Mouse (Mus musculus) MEL (cell line): ENCODE results near the gene Eif4g1. TPM values are rescaled to one million over a fixed set of nuclear protein-coding genes. Genes with fewer than 3 reads are reported as not detected.

Experiments
- DNase-seq: peaks from one replicate; pipeline ENCODE4 v3.0.0; 2011; ENCODE audit warnings: low read depth, low spot score
- H3K27ac ChIP-seq: 2 replicates; pipeline ENCODE4 v1.5.1; 2012; ENCODE audit warnings: low read depth, mild to moderate bottlenecking, control low read depth, low read length, moderate library complexity; ENCODE audit not compliant: control insufficient read depth
- H3K27me3 ChIP-seq, 2 experiments: fragments of 150-350 bp in 1 of 2; sonication (generic) in 1 of 2; 2 replicates each; pipeline ENCODE4 v1.6.1; 2012; ENCODE audit warnings: low read length in 2 of 2, mild to moderate bottlenecking in 2 of 2, improper control_type of control experiment in 1 of 2, moderate library complexity in 1 of 2; ENCODE audit not compliant: insufficient read depth in 2 of 2, control insufficient read depth in 1 of 2
- H3K36me3 ChIP-seq, 2 experiments: 2 replicates each; pipeline ENCODE4 v1.6.1; 2012 to 2014; ENCODE audit warnings: low read length in 2 of 2, improper control_type of control experiment in 1 of 2, inconsistent platforms in 1 of 2, mild to moderate bottlenecking in 1 of 2; ENCODE audit not compliant: insufficient read depth in 2 of 2, control insufficient read depth in 1 of 2
- H3K4me1 ChIP-seq, 2 experiments: fragments of 150-350 bp in 1 of 2; sonication (generic) in 1 of 2; 2 replicates each; pipeline ENCODE4 v1.6.1; 2012; ENCODE audit warnings: low read length in 2 of 2, improper control_type of control experiment in 1 of 2, mild to moderate bottlenecking in 1 of 2; ENCODE audit not compliant: insufficient read depth in 2 of 2, control insufficient read depth in 1 of 2
- H3K4me3 ChIP-seq, 2 experiments: fragments of 150-350 bp in 1 of 2; sonication (generic) in 1 of 2; 2 replicates each; pipeline ENCODE4 v1.5.1; 2012; ENCODE audit warnings: low read depth in 2 of 2, low read length in 2 of 2, mild to moderate bottlenecking in 2 of 2, moderate library complexity in 2 of 2, control low read depth in 1 of 2, improper control_type of control experiment in 1 of 2; ENCODE audit not compliant: control insufficient read depth in 1 of 2, insufficient read depth in 1 of 2
- H3K79me2 ChIP-seq: 2 replicates; pipeline ENCODE4 v1.6.1; 2012; ENCODE audit warnings: mild to moderate bottlenecking, low read length, moderate library complexity; ENCODE audit not compliant: control insufficient read depth, poor library complexity, insufficient read depth
- H3K9ac ChIP-seq: 2 replicates; pipeline ENCODE4 v1.6.1; 2012; ENCODE audit warnings: low read depth, mild to moderate bottlenecking, control low read depth, low read length, moderate library complexity; ENCODE audit not compliant: control insufficient read depth, poor library complexity, severe bottlenecking
- H3K9me3 ChIP-seq: fragments of 150-350 bp; sonication (generic); replicated peaks from 2 replicates; pipeline ENCODE4 v1.6.1; 2012; ENCODE audit warnings: mild to moderate bottlenecking, low read length, improper control_type of control experiment, moderate library complexity; ENCODE audit not compliant: insufficient read depth
- BHLHE40 ChIP-seq: IDR thresholded peaks from 2 replicates; pipeline ENCODE4 v1.6.1; 2012; ENCODE audit warnings: low read depth, mild to moderate bottlenecking, inconsistent platforms, low read length, improper control_type of control experiment, borderline replicate concordance
- CTCF ChIP-seq, 3 experiments: IDR thresholded peaks in 2 of 3; conservative IDR thresholded peaks in 1 of 3; 2 replicates each; pipeline ENCODE4 v1.5.1; 2011 to 2012; ENCODE audit warnings: low read length in 3 of 3, low read depth in 2 of 3, mild to moderate bottlenecking in 2 of 3, improper control_type of control experiment in 1 of 3, inconsistent platforms in 1 of 3, mixed read lengths in 1 of 3, moderate library complexity in 1 of 3; ENCODE audit not compliant: control insufficient read depth in 1 of 3, insufficient read depth in 1 of 3, poor library complexity in 1 of 3, severe bottlenecking in 1 of 3
- E2F4 ChIP-seq: IDR thresholded peaks from 2 replicates; pipeline ENCODE4 v1.6.1; 2011; ENCODE audit warnings: low read depth, low read length, improper control_type of control experiment, borderline replicate concordance
- ELF1 ChIP-seq: IDR thresholded peaks from 2 replicates; pipeline ENCODE4 v1.6.1; 2014; ENCODE audit warnings: low read depth, mild to moderate bottlenecking, inconsistent platforms, low read length, improper control_type of control experiment, moderate library complexity
- GABPA ChIP-seq: IDR thresholded peaks from 2 replicates; pipeline ENCODE4 v1.6.1; 2012; ENCODE audit warnings: low read depth, mild to moderate bottlenecking, inconsistent platforms, low read length, improper control_type of control experiment, moderate library complexity
- JUND ChIP-seq: IDR thresholded peaks from 2 replicates; pipeline ENCODE4 v1.6.1; 2011; ENCODE audit warnings: low read depth, mild to moderate bottlenecking, improper control_type of control experiment, low read length
- KAT2A ChIP-seq: conservative IDR thresholded peaks from 2 replicates; pipeline ENCODE4 v1.6.1; 2012; ENCODE audit warnings: low read depth, low read length, improper control_type of control experiment, inconsistent platforms
- MAX ChIP-seq: IDR thresholded peaks from 2 replicates; pipeline ENCODE4 v1.6.1; 2011; ENCODE audit warnings: low read length, improper control_type of control experiment
- MAZ ChIP-seq: IDR thresholded peaks from 2 replicates; pipeline ENCODE4 v1.6.1; 2012; ENCODE audit warnings: low read depth, mild to moderate bottlenecking, inconsistent platforms, low read length, improper control_type of control experiment
- MEF2A ChIP-seq: IDR thresholded peaks from 2 replicates; pipeline ENCODE4 v1.6.1; 2014; ENCODE audit warnings: low read depth, mild to moderate bottlenecking, inconsistent platforms, low read length, improper control_type of control experiment; ENCODE audit not compliant: poor library complexity, insufficient replicate concordance, severe bottlenecking; ENCODE audit errors: extremely low read depth
- MXI1 ChIP-seq: IDR thresholded peaks from 2 replicates; pipeline ENCODE4 v1.6.1; 2011; ENCODE audit warnings: mild to moderate bottlenecking, low read depth, low read length, improper control_type of control experiment
- MYB ChIP-seq: IDR thresholded peaks from 2 replicates; pipeline ENCODE4 v1.6.1; 2011; ENCODE audit warnings: mild to moderate bottlenecking, low read depth, low read length, improper control_type of control experiment
- MYC ChIP-seq: IDR thresholded peaks from 2 replicates; pipeline ENCODE4 v1.6.1; 2011; ENCODE audit warnings: low read depth, mild to moderate bottlenecking, low read length, improper control_type of control experiment, moderate library complexity
- NELFE ChIP-seq: IDR thresholded peaks from 2 replicates; pipeline ENCODE4 v1.6.1; 2011; ENCODE audit warnings: low read depth, low read length, improper control_type of control experiment
- NRF1 ChIP-seq: IDR thresholded peaks from 2 replicates; pipeline ENCODE4 v1.6.1; 2014; ENCODE audit warnings: low read depth, mild to moderate bottlenecking, inconsistent platforms, low read length, improper control_type of control experiment, moderate library complexity; ENCODE audit not compliant: poor library complexity, insufficient read depth, severe bottlenecking
- POLR2A ChIP-seq, 2 experiments: IDR thresholded peaks; 2 replicates each; pipeline ENCODE4 v1.6.1; 2011 to 2012; ENCODE audit warnings: low read length in 2 of 2, mild to moderate bottlenecking in 2 of 2, control low read depth in 1 of 2, improper control_type of control experiment in 1 of 2, low read depth in 1 of 2, moderate library complexity in 1 of 2; ENCODE audit not compliant: control insufficient read depth in 1 of 2, insufficient read depth in 1 of 2, poor library complexity in 1 of 2
- POLR2AphosphoS2 ChIP-seq: IDR thresholded peaks from 2 replicates; pipeline ENCODE4 v1.6.1; 2011; ENCODE audit warnings: low read length, improper control_type of control experiment
- POLR2AphosphoS5 ChIP-seq: IDR thresholded peaks from 2 replicates; pipeline ENCODE4 v1.6.1; 2012; ENCODE audit warnings: low read depth, borderline replicate concordance, mild to moderate bottlenecking, inconsistent platforms, low read length, moderate library complexity, mixed read lengths
- RAD21 ChIP-seq: IDR thresholded peaks from 2 replicates; pipeline ENCODE4 v1.6.1; 2011; ENCODE audit warnings: mild to moderate bottlenecking, low read depth, low read length, improper control_type of control experiment
- SIN3A ChIP-seq: IDR thresholded peaks from 2 replicates; pipeline ENCODE4 v1.6.1; 2012; ENCODE audit warnings: low read length, improper control_type of control experiment, inconsistent platforms
- SMC3 ChIP-seq: IDR thresholded peaks from 2 replicates; pipeline ENCODE4 v1.6.1; 2011; ENCODE audit warnings: low read depth, low read length, improper control_type of control experiment
- TAL1 ChIP-seq: IDR thresholded peaks from 2 replicates; pipeline ENCODE4 v1.6.1; 2012; ENCODE audit warnings: mild to moderate bottlenecking, inconsistent platforms, low read length, moderate library complexity, mixed read lengths
- TBP ChIP-seq: IDR thresholded peaks from 2 replicates; pipeline ENCODE4 v1.8.0; 2011; ENCODE audit warnings: low read depth, low read length, improper control_type of control experiment
- TCF12 ChIP-seq: IDR thresholded peaks from 2 replicates; pipeline ENCODE4 v1.6.1; 2014; ENCODE audit warnings: low read depth, mild to moderate bottlenecking, inconsistent platforms, low read length, improper control_type of control experiment, moderate library complexity
- USF1 ChIP-seq: IDR thresholded peaks from 2 replicates; pipeline ENCODE4 v1.6.1; 2014; ENCODE audit warnings: low read depth, mild to moderate bottlenecking, inconsistent platforms, low read length, improper control_type of control experiment, moderate library complexity
- USF2 ChIP-seq, 2 experiments: IDR thresholded peaks; 2 replicates each; pipeline ENCODE4 v1.6.1; 2011 to 2012; ENCODE audit warnings: improper control_type of control experiment in 2 of 2, low read length in 2 of 2, borderline replicate concordance in 1 of 2, inconsistent platforms in 1 of 2, low read depth in 1 of 2, mild to moderate bottlenecking in 1 of 2; ENCODE audit not compliant: insufficient read depth in 1 of 2
- ZC3H11A ChIP-seq: IDR thresholded peaks from 2 replicates; pipeline ENCODE4 v1.6.1; 2012; ENCODE audit warnings: low read depth, mild to moderate bottlenecking, inconsistent platforms, low read length, improper control_type of control experiment
- ZNF384 ChIP-seq: IDR thresholded peaks from 2 replicates; pipeline ENCODE4 v1.6.1; 2012; ENCODE audit warnings: low read depth, mild to moderate bottlenecking, inconsistent platforms, low read length, improper control_type of control experiment
- polyA plus RNA-seq, 2 experiments: library from polyadenylated mRNA; stranded (reverse) in 1 of 2; unstranded in 1 of 2; fragments of >175 nt in 1 of 2; fragments of >200 nt in 1 of 2; gene quantifications; 2 replicates each; pipeline versions ENCODE4 v1.2.1 to v1.2.4; 2012; ENCODE audit warnings: low replicate concordance in 2 of 2, low read depth in 1 of 2; ENCODE audit not compliant: insufficient read length in 2 of 2, insufficient read depth in 1 of 2, missing spikeins in 1 of 2
- total RNA-seq: library from RNA; depleted of rRNA; stranded (reverse); fragments of 300-350 nt; gene quantifications from 2 replicates; pipeline ENCODE4 v1.2.3, GENCODE M21; 2012

Gene Eif4g1
- total and polyA plus RNA-seq, 3 experiments, result 327 to 436 (median 409) TPM

GRCm38 (mm10) chr16:20715566-20715965 is 47.5 kb downstream of the Eif4g1 start:
- H3K79me2 ChIP-seq, result peaks cover 7% of the 10 kb centered on the region
- H3K4me3 ChIP-seq, result peak overlapping the region; percentile 58 to 74
- H3K4me1 ChIP-seq, result peaks cover 0 to 17% of the 10 kb centered on the region in 2 experiments; a peak in 3 of 4 replicates
- H3K27ac ChIP-seq, result no peak overlapping the region
- no peaks in the 10 kb centered on the region for H3K27me3 ChIP-seq
- H3K9ac ChIP-seq, result peak overlapping the region; percentile 62
- H3K36me3 ChIP-seq, result peaks cover 0 to 9% of the 10 kb centered on the region in 2 experiments; a peak in 2 of 4 replicates
- H3K9me3 ChIP-seq, result no peaks in the 10 kb centered on the region
- TF ChIP-seq ZNF384, result no peak
- no peak for TF ChIP-seq NRF1
- no peak for TF ChIP-seq GABPA
- no peak for TF ChIP-seq CTCF (IDR thresholded peaks at IDR 0.05 in 2 of 3, conservative IDR thresholded peaks at IDR 0.05 in 1 of 3; ENCODE audit: control insufficient read depth in 1 of 3, insufficient read depth in 1 of 3, low read depth in 2 of 3, low read length in 3 of 3, poor library complexity in 1 of 3, severe bottlenecking in 1 of 3)
- TF ChIP-seq ZC3H11A, result no peak
- no peak for TF ChIP-seq KAT2A
- no peak for TF ChIP-seq MEF2A
- no peak for TF ChIP-seq POLR2AphosphoS5
- TF ChIP-seq MAX, result no peak
- no peak for TF ChIP-seq ELF1
- no peak for DNase-seq

GRCm38 (mm10) chr16:20715976-20716840 is 48.1 kb downstream of the Eif4g1 start:
- Histone ChIP-seq H3K9ac (peak overlapping the region; percentile 80), H3K27me3 (no peaks in the 10 kb centered on the region), H3K4me1 (peaks cover 0 to 17% of the 10 kb centered on the region in 2 experiments; a peak in 3 of 4 replicates), H3K9me3 (no peaks in the 10 kb centered on the region), H3K27ac (peak overlapping the region; percentile 73), H3K36me3 (peaks cover 0 to 9% of the 10 kb centered on the region in 2 experiments; a peak in 3 of 4 replicates), H3K79me2 (peaks cover 7% of the 10 kb centered on the region), H3K4me3 (peak overlapping the region; percentile 58 to 74)
- DNase-seq, result peak; percentile 85
- peak in 1 of 2 experiments; percentile 83; a peak in 3 of 4 replicates for TF ChIP-seq POLR2A (IDR thresholded peaks at IDR 0.05; ENCODE audit: control insufficient read depth in 1 of 2, insufficient read depth in 1 of 2, low read depth in 1 of 2, low read length in 2 of 2, poor library complexity in 1 of 2)
- TF ChIP-seq POLR2AphosphoS5, result no peak
- no peak for TF ChIP-seq MEF2A
- TF ChIP-seq MAZ, result peak; percentile 90; the same call in 1 of the 2 replicates
- no peak for TF ChIP-seq MYB
- no peak for TF ChIP-seq TBP
- TF ChIP-seq TAL1, result no peak
- peak; percentile 61; the same call in 1 of the 2 replicates for TF ChIP-seq BHLHE40
- TF ChIP-seq RAD21, result no peak
- TF ChIP-seq MYC, result 0 out of 2 replicates have a peak, but pooled peaks have one; percentile 35
- no peak for TF ChIP-seq POLR2AphosphoS2
- no peak for TF ChIP-seq SMC3
- peak; percentile 92 for TF ChIP-seq MXI1
- no peak for TF ChIP-seq E2F4
- 0 out of 2 replicates have a peak, but pooled peaks have one; percentile 12 for TF ChIP-seq USF1
- TF ChIP-seq SIN3A, result peak; percentile 70; the same call in 1 of the 2 replicates
- no peak for TF ChIP-seq JUND
- peak; percentile 28; the same call in 1 of the 2 replicates for TF ChIP-seq NRF1
- peak; percentile 46 for TF ChIP-seq TCF12
- TF ChIP-seq NELFE, result peak; percentile 44
- TF ChIP-seq KAT2A, result no peak
- TF ChIP-seq USF2 (IDR thresholded peaks at IDR 0.05; ENCODE audit: borderline replicate concordance in 1 of 2, insufficient read depth in 1 of 2, low read depth in 1 of 2, low read length in 2 of 2), result no peak
